Mouse (Mus musculus): ENCODE data around the gene Sphk2.
"Not testable (repeated sequence)": the region's sequence is repeated elsewhere in the genome, so short reads cannot be mapped to it uniquely, and the experiment has no call there.

The Sphk2 gene

GRCm38 (mm10) chr7:45695098-45695497, 22.7 kb downstream of the Sphk2 start:
- in situ Hi-C loops (cut with MboI, MseI) = no loop called here

GRCm38 (mm10) chr7:45693921-45694591, 23.7 kb downstream of the Sphk2 start, which contains the start of gene Sec1:
Sec1 (minus strand) TSS chr7:45694402.
- in situ Hi-C loops (cut with MboI, MseI) = no loop called here

GRCm38 (mm10) chr7:45692364-45692763, 25.4 kb downstream of the Sphk2 start:
- in situ Hi-C loops (cut with MboI, MseI) = no loop called here

GRCm38 (mm10) chr7:45689800-45690199, 28.0 kb downstream of the Sphk2 start:
- in situ Hi-C loops (cut with MboI, MseI) = no loop called here

GRCm38 (mm10) chr7:45689099-45689498, 28.7 kb downstream of the Sphk2 start:
- in situ Hi-C loops (cut with MboI, MseI) = no loop called here

- in situ Hi-C loops (cut with MboI, MseI) = no loop called here
Observed at GRCm38 (mm10) chr7:45686841-45687240, 31.0 kb downstream of the Sphk2 start.

- in situ Hi-C loops (cut with MboI, MseI) = no loop called here
Observed at GRCm38 (mm10) chr7:45685811-45686210, 32.0 kb downstream of the Sphk2 start.

GRCm38 (mm10) chr7:45683396-45684050, 34.3 kb downstream of the Sphk2 start, which contains the start of gene Ntn5:
Ntn5 (plus strand) TSS chr7:45684022.
- in situ Hi-C loops (cut with MboI, MseI) = no loop called here

GRCm38 (mm10) chr7:45682144-45683126, 35.4 kb downstream of the Sphk2 start:
- in situ Hi-C loops (cut with MboI, MseI) = no loop called here

- in situ Hi-C loops (cut with MboI, MseI) = no loop called here
Observed at GRCm38 (mm10) chr7:45681046-45681736, 36.6 kb downstream of the Sphk2 start.

- in situ Hi-C loops (cut with MboI, MseI) = no loop called here
Observed at GRCm38 (mm10) chr7:45679966-45680621, 37.7 kb downstream of the Sphk2 start.

- in situ Hi-C loops (cut with MboI, MseI) = no loop called here
Observed at GRCm38 (mm10) chr7:45678513-45678912, 39.3 kb downstream of the Sphk2 start.

- in situ Hi-C loops (cut with MboI, MseI) = no loop called here
Observed at GRCm38 (mm10) chr7:45677627-45678295, 40.0 kb downstream of the Sphk2 start.

GRCm38 (mm10) chr7:45668921-45669320, 48.9 kb downstream of the Sphk2 start:
- in situ Hi-C loops (cut with MboI, MseI) = no loop called here

- in situ Hi-C loops (cut with MboI, MseI) = no loop called here
Observed at GRCm38 (mm10) chr7:45667761-45668160, 50.0 kb downstream of the Sphk2 start.

GRCm38 (mm10) chr7:45666161-45666560, 51.6 kb downstream of the Sphk2 start, which contains the start of gene Fut2:
Fut2 (minus strand) TSS chr7:45666394.
- in situ Hi-C loops (cut with MboI, MseI) = no loop called here

- in situ Hi-C loops (cut with MboI, MseI) = no loop called here
Observed at GRCm38 (mm10) chr7:45665303-45666138, 52.3 kb downstream of the Sphk2 start.

- in situ Hi-C loops (cut with MboI, MseI) = not testable (repeated sequence)
Observed at GRCm38 (mm10) chr7:45661702-45662101, 56.1 kb downstream of the Sphk2 start.

- in situ Hi-C loops (cut with MboI, MseI) = no loop called here
Observed at GRCm38 (mm10) chr7:45660746-45661478, 56.9 kb downstream of the Sphk2 start.
